Mouse (Mus musculus): Measurements from ENCODE around the gene Tmem236. TPM values are rescaled to one million over a fixed set of nuclear protein-coding genes. Genes with fewer than 3 reads are reported as not detected.
A peak's percentile ranks its signal among the peaks of the same experiment; 100 is the strongest.

Tmem236 gene
- polyA plus RNA-seq, 1 experiment from 2014 or later: 0.03 TPM

- H3K27me3 ChIP-seq: peaks cover 9% of the 10 kb centered on the region
- CTCF ChIA-PET: no interaction called here
- ATAC-seq (no peak), DNase-seq (ENCODE audit: low read depth, low spot score) (no peak)
- TF ChIP-seq CTCF (IDR thresholded peaks at IDR 0.05): no peak
- POLR2A ChIA-PET: no interaction called here
- in situ Hi-C loops (cut with MboI; ENCODE audit: low pct_unique_long_range_greater_than_20kb): no loop called here
Measured at GRCm38 (mm10) chr2:14216653-14217052, 42.3 kb downstream of the Tmem236 start.

GRCm38 (mm10) chr2:14218126-14218525 is 43.8 kb downstream of the Tmem236 start:
- ATAC-seq (no peak), DNase-seq (ENCODE audit: low read depth, low spot score) (no peak)
- in situ Hi-C loops (cut with MboI; ENCODE audit: low pct_unique_long_range_greater_than_20kb): no loop called here
- ChIA-PET CTCF (no interaction called here), POLR2A (no interaction called here)
- TF ChIP-seq CTCF (IDR thresholded peaks at IDR 0.05): peak; percentile 37
- H3K27me3 ChIP-seq: peaks cover 9% of the 10 kb centered on the region

- no peak for TF ChIP-seq CTCF (IDR thresholded peaks at IDR 0.05)
- ChIA-PET POLR2A (no interaction called here), CTCF (no interaction called here)
- no peaks in the 10 kb centered on the region for H3K27me3 ChIP-seq
- in situ Hi-C loops (cut with MboI; ENCODE audit: low pct_unique_long_range_greater_than_20kb): no loop called here
- DNase-seq (ENCODE audit: low read depth, low spot score): no peak
- no peak for ATAC-seq
Measured at GRCm38 (mm10) chr2:14224387-14224786, 50.1 kb downstream of the Tmem236 start.

DNA sequence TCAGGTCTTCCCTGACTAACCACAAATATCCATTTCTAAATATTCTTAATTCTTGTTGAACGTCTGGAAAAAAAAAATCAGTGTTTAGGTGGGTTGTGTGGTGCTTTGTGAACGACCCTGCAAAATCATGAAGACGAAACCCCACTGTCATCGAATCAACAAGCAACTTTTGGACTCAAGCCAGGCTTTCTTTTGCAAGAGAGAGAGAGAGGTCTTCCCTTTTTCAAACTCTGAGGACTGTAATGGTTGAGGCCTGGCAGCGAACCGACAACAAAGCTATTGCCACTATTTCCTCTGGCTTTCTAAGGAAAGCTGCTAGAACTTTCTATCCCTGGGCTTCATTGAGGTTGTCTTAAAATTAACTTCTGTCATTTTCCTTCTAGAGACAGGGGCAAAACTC is 54.2 kb downstream of the Tmem236 start:
- no peaks in the 10 kb centered on the region for H3K27me3 ChIP-seq
- DNase-seq (ENCODE audit: low read depth, low spot score) (no peak), ATAC-seq (no peak)
- no peak for TF ChIP-seq CTCF (IDR thresholded peaks at IDR 0.05)
- ChIA-PET POLR2A (interaction anchor here (0.6 kb wide), 1 partner anchor 9 kb away, joined by 4 read pairs; no protein-coding TSS in a partner anchor), CTCF (no interaction called here)
- in situ Hi-C loops (cut with MboI; ENCODE audit: low pct_unique_long_range_greater_than_20kb): no loop called here

DNA sequence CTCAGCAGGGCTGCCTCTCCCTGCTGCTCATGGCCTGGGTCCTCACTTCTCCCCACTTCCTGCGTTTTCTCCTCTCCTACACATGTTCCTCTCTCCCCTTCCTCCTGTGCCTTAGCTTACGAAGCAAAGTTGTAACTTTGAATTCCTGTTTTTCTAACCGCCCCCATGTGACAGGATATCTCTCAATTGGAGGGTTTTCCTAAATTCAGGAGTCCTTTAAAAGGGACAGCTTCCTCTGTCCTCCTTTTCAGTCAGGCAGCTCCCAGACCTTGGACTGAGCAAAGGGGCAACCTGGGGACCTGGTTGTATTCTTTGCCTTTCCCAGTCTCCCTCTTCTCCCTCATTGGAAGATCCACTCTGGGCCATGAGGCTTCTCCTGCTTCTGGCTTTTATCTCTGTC is 54.8 kb downstream of the Tmem236 start, which contains the start of gene Mrc1:
Gene Mrc1 (plus strand): TSS at position 244 of the 400 bp plus-strand sequence.
- CTCF ChIA-PET: no interaction called here
- TF ChIP-seq CTCF (IDR thresholded peaks at IDR 0.05): no peak
- DNase-seq (ENCODE audit: low read depth, low spot score): no peak
- POLR2A ChIA-PET: interaction anchor here (0.6 kb wide), 1 partner anchor 9 kb away, joined by 4 read pairs; no protein-coding TSS in a partner anchor
- in situ Hi-C loops (cut with MboI; ENCODE audit: low pct_unique_long_range_greater_than_20kb): no loop called here
- ATAC-seq: no peak
- H3K27me3 ChIP-seq: no peaks in the 10 kb centered on the region

- in situ Hi-C loops (cut with MboI; ENCODE audit: low pct_unique_long_range_greater_than_20kb): no loop called here
- no peak for TF ChIP-seq CTCF (IDR thresholded peaks at IDR 0.05)
- H3K27me3 ChIP-seq: no peaks in the 10 kb centered on the region
- CTCF ChIA-PET: no interaction called here
- DNase-seq (ENCODE audit: low read depth, low spot score) (no peak), ATAC-seq (no peak)
- POLR2A ChIA-PET: interaction anchor here (0.6 kb wide), 1 partner anchor 384 kb away, joined by 6 read pairs; no protein-coding TSS in a partner anchor
Measured at GRCm38 (mm10) chr2:14229979-14230378, 55.7 kb downstream of the Tmem236 start.

DNA sequence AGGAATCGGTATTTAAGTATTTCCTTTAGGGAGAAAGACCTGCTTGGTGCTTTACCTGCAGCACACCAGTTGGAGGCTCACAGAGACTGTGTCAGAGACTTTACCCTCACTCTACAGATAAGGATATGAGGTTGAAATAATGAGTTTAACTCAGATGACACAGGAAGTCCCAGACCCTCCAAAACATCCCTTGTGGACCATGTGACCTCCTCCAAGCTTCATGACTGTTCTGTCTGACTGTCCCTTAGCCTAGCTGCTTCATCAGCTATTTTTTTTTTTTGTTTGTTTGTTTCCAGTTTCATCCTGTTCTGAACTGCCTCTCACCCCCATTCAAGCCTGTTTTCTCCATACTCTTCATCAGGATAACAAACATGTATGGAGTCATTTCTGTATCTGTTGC is 58.6 kb downstream of the Tmem236 start:
- no peak for DNase-seq (ENCODE audit: low read depth, low spot score)
- no peak for TF ChIP-seq CTCF (IDR thresholded peaks at IDR 0.05)
- CTCF ChIA-PET: interaction anchor here (1.2 kb wide), 1 partner anchor 18 kb away, joined by 3 read pairs; no protein-coding TSS in a partner anchor
- in situ Hi-C loops (cut with MboI; ENCODE audit: low pct_unique_long_range_greater_than_20kb): no loop called here
- POLR2A ChIA-PET: no interaction called here
- no peak for ATAC-seq
- H3K27me3 ChIP-seq: no peaks in the 10 kb centered on the region

DNA sequence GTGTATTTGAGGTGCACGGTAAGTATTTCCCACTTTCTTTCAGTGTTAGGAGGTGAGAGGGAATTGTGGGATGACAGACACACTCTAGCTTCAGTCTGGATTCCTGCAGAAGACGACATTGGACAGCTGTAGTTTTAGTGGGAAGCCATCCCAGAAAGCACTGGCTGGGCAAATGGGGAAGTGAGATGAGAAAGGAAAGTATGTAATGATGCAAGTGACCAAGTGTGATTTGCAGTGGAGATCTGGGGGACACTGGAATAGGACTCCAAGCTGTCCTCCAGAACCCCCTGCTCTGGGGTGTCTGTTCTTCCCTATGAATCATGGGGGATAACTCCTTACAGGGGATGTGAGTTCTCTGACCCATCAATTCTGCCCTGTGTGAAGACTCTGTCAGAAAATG is 59.7 kb downstream of the Tmem236 start:
- in situ Hi-C loops (cut with MboI; ENCODE audit: low pct_unique_long_range_greater_than_20kb): no loop called here
- H3K27me3 ChIP-seq: no peaks in the 10 kb centered on the region
- ChIA-PET POLR2A (no interaction called here), CTCF (interaction anchor here (0.9 to 1.2 kb wide), 2 partner anchors 13 to 19 kb away, joined by 3 read pairs; no protein-coding TSS in a partner anchor)
- ATAC-seq (no peak), DNase-seq (ENCODE audit: low read depth, low spot score) (no peak)
- TF ChIP-seq CTCF (IDR thresholded peaks at IDR 0.05): no peak

DNA sequence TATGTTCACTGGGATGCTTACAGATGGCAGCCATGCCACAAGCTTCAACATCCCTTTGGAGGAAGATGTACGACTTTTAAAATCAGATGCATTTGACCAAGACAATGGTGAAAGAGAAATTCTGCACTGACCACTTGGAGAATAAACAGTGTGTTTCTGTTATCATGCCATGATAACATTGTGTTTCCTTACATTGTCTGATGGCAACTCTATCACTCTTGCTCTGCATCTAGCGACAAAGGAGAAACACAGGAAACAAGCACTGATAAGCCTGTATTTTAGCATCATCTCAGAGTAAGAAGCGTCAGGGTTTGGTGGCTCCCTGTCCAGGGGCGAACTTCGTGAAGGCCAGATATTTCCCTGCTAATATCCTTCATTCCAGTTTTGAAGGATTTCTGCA is 61.0 kb downstream of the Tmem236 start:
- ChIA-PET POLR2A (no interaction called here), CTCF (no interaction called here)
- no peak for DNase-seq (ENCODE audit: low read depth, low spot score)
- TF ChIP-seq CTCF (IDR thresholded peaks at IDR 0.05): no peak
- H3K27me3 ChIP-seq: no peaks in the 10 kb centered on the region
- in situ Hi-C loops (cut with MboI; ENCODE audit: low pct_unique_long_range_greater_than_20kb): no loop called here
- ATAC-seq: no peak

DNA sequence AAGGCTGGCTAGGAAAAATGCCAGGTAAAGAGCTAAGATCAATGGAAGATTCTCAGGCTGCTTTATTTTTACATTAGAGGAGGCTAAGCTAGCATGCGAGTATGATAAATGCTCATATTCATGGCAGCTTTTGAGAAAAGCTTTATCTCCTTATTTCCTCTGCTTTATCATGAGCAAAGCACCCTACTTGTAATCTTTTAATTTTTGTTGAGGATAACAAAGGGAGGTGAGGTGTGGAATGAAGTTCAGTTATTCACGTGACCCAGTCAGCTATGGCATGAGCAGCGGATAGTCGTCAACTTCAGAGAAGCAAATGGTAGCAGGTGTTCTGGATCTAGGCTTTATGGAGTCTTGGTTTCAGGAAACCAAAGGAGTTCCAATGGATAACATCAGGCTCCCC is 62.6 kb downstream of the Tmem236 start:
- in situ Hi-C loops (cut with MboI; ENCODE audit: low pct_unique_long_range_greater_than_20kb): no loop called here
- POLR2A ChIA-PET: no interaction called here
- no peaks in the 10 kb centered on the region for H3K27me3 ChIP-seq
- CTCF ChIA-PET: interaction anchor here (1.6 kb wide), 1 partner anchor 20 kb away, joined by 5 read pairs; no protein-coding TSS in a partner anchor
- ATAC-seq (no peak), DNase-seq (ENCODE audit: low read depth, low spot score) (no peak)
- TF ChIP-seq CTCF (IDR thresholded peaks at IDR 0.05): no peak

GRCm38 (mm10) chr2:14237723-14238122 is 63.4 kb downstream of the Tmem236 start:
- H3K27me3 ChIP-seq: no peaks in the 10 kb centered on the region
- TF ChIP-seq CTCF (IDR thresholded peaks at IDR 0.05): no peak
- DNase-seq (ENCODE audit: low read depth, low spot score) (no peak), ATAC-seq (no peak)
- in situ Hi-C loops (cut with MboI; ENCODE audit: low pct_unique_long_range_greater_than_20kb): no loop called here
- ChIA-PET CTCF (interaction anchor here (1.6 kb wide), 1 partner anchor 19 kb away, joined by 5 read pairs; no protein-coding TSS in a partner anchor), POLR2A (no interaction called here)

DNA sequence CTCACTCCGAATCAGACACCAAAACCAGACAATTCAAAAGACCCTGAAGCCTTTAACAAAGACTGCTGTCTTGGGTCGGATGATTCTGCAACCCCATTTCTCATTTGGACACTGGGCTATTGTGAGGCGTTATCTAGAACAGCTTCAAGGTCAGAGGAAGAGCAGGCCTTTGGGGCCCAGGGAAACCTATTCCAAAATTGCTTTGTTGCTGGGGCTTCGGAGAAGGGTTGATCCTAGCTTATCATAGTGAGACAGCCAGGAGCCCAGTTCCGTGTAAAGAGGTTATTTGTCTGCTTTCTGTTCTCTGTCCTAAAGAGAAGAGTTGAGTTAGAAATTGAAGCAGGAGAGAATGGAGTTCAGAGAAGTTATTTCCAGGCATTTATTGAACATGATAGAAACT is 64.8 kb downstream of the Tmem236 start:
- TF ChIP-seq CTCF (IDR thresholded peaks at IDR 0.05): no peak
- no peak for ATAC-seq
- DNase-seq (ENCODE audit: low read depth, low spot score): no peak
- POLR2A ChIA-PET: no interaction called here
- H3K27me3 ChIP-seq: no peaks in the 10 kb centered on the region
- CTCF ChIA-PET: no interaction called here
- in situ Hi-C loops (cut with MboI; ENCODE audit: low pct_unique_long_range_greater_than_20kb): no loop called here

Data from Patski (cell line).